Mouse (Mus musculus) erythroblast, embryonic 14.5 days (primary cell): ENCODE measurements around the gene Bcat1. TPM values are rescaled to one million over a fixed set of nuclear protein-coding genes. Genes with fewer than 3 reads are reported as not detected.

Experiments used
- H3K27me3 ChIP-seq: 2 replicates; pipeline ENCODE4 v1.6.1; 2012; ENCODE audit warnings: inconsistent platforms; ENCODE audit not compliant: control insufficient read depth
- H3K36me3 ChIP-seq: 2 replicates; pipeline ENCODE4 v1.6.1; 2012; ENCODE audit warnings: mild to moderate bottlenecking, inconsistent platforms; ENCODE audit not compliant: control insufficient read depth
- H3K4me1 ChIP-seq: 2 replicates; pipeline ENCODE4 v1.6.1; 2012; ENCODE audit warnings: inconsistent platforms; ENCODE audit not compliant: control insufficient read depth
- H3K4me3 ChIP-seq: replicated peaks from 2 replicates; pipeline ENCODE3; 2012; ENCODE audit warnings: moderate library complexity, mild to moderate bottlenecking, inconsistent platforms
- H3K9me3 ChIP-seq: 2 replicates; pipeline ENCODE4 v1.6.1; 2012; ENCODE audit warnings: low read length, inconsistent platforms, mixed read lengths; ENCODE audit not compliant: control insufficient read depth
- GATA1 ChIP-seq: IDR thresholded peaks from 2 replicates; pipeline ENCODE4 v1.6.1; 2012; ENCODE audit warnings: low read length, inconsistent platforms, mixed read lengths
- TAL1 ChIP-seq: IDR thresholded peaks from 3 replicates; pipeline ENCODE4 v1.6.1; 2012; ENCODE audit warnings: low read length, inconsistent platforms, mixed read lengths
- polyA plus RNA-seq: library from polyadenylated mRNA; stranded (reverse); fragments of >175 nt; gene quantifications from 2 replicates; pipeline ENCODE4 v1.2.3, GENCODE M21; 2012

Gene Bcat1
- 0.02 TPM in 1 of 2 replicates, not detected in the other for polyA plus RNA-seq

DNA sequence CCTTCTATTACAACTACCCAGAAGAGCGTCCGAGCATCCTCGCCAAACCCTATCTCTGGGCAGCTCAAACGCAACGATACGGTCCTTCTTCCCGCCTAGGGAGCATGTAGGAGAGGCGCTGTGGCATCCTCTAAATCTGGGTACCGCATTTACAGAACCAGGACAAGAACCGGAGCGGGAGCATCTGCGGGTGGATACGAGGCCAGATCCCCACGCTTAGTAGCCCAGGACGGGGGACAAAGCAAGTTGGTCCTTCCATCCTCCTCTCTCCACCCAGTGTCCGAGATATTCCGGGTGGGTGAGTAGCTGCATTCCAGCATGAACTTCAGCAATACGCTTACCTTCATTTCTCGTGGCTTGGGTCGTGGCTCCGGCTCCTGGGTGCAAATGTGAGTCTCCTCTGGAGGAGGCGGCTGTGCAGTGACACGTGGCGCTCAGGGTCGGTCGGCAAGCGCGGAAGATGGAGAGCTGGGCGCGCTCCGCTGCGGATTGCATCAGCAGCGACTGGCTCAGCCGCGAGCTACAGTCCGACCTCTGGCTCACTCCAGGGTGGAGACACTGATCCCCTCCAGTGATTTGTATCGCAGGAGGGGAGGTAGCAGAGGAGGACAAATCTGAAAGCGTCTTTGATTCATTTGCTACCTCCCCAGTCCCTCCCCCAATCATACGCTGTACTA is at the start of gene Bcat1:
Gene Bcat1, minus strand, starts transcription at position 637 of the 677 bp plus-strand sequence.
- Histone ChIP-seq H3K4me3 (no peak within 1 kb of the TSS), H3K36me3 (no peaks in the 10 kb centered on the region), H3K4me1 (peaks cover 3% of the 10 kb centered on the region; the same call in 1 of the 2 replicates), H3K9me3 (no peaks in the 10 kb centered on the region), H3K27me3 (peaks cover 35% of the 10 kb centered on the region)
- TF ChIP-seq TAL1 (no peak), GATA1 (no peak)

DNA sequence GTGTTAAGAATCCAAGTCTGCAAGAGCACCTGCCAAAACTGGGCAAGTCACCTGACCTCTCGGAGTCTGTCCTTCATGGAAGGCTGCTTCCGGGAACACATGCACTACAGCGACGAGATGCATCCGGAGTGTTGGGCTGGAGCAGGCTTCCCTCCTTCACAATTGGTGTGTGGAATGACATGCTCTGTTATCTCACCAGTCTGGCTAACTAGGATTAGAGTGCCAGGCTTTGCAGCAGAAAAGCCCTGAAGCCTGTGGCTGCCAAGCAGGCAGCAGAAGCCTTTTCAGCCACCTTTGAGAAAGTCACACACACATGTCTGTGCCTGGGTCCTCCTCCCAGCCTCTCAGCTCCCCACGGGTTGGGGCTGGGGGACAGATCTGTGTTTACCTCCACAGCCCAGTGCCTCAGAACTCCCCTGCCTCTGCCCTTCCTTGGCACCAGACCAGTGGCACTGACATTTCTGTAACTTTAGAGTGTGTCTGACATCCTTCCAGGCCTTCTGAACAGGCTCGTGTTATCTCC is 49.7 kb upstream of the Bcat1 start:
- peaks cover 3% of the 10 kb centered on the region; the same call in 1 of the 2 replicates for H3K36me3 ChIP-seq
- H3K4me1 ChIP-seq = peaks cover 50% of the 10 kb centered on the region
- no peak overlapping the region for H3K4me3 ChIP-seq
- H3K27me3 ChIP-seq = no peaks in the 10 kb centered on the region
- peaks cover 7% of the 10 kb centered on the region for H3K9me3 ChIP-seq
- TF ChIP-seq GATA1 (no peak), TAL1 (no peak)

DNA sequence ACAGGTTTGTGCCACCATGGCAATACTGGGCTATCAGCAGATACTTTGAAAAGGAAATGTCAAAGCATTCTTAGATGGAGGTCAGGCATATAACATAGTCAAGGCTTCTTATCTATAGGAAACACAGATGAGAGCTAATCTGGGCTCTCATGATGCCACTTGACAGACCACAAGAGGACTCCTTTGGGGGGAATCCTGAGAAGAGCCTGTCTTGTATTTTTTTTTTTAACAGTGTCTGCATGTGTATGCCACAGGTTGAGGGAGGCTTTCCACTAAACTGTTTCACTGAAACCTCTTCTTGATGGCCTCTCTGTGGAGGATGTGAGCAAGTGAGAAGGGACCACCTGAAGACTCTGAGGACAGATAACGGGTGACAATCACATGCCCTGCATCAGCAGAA is 48.6 kb upstream of the Bcat1 start:
- peak; percentile 12; the same call in 1 of the 2 replicates for TF ChIP-seq GATA1
- no peak; the same call in 2 of the 3 replicates for TF ChIP-seq TAL1
- Histone ChIP-seq H3K27me3 (no peaks in the 10 kb centered on the region), H3K4me3 (no peak overlapping the region), H3K4me1 (peaks cover 52% of the 10 kb centered on the region), H3K36me3 (peaks cover 3% of the 10 kb centered on the region; the same call in 1 of the 2 replicates), H3K9me3 (peaks cover 7% of the 10 kb centered on the region)

DNA sequence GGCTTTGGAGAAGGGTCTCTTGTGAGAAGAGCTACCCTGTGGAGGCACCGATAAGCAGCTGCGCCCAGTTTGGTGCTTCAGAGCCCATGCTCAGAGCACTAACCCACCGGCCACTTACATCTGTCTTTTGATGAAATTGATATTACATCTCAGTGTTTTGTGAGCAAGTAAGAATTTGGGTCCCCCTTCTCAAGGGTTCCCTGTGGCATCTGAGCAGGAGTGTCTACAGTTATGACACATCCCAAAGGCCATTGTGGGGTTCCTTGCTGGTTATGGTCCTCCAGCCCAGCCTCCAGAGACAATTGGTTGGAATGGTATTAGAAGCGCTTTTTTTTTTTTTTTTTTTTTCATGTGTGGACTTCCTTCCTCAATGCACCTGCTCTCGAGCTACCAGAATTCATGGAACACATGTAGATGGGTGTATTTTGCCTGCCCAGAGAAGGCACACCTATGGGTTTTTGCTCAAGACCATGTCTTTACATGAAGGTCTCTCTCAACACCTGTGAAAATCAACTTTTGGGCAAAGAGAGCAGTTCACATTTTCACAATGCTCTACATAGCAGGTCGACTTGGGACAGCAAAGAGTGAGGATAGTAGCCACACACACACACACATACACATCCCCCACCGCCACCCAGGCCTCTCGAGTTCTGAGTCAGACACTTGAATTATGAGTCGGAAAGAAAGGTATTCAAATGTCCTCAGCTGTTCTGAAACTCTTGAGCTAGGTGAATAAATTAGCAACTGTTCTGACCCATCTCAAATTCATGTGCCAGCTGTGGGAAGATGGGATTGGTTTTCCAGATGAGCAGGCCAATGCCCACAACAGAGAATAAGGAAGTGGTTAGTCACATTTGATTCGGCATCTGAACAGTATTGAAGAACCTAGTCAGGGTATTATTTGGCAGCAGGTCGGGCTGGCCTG is 47.4 kb upstream of the Bcat1 start:
- TF ChIP-seq TAL1 (no peak), GATA1 (no peak)
- Histone ChIP-seq H3K36me3 (peaks cover 3% of the 10 kb centered on the region; the same call in 1 of the 2 replicates), H3K4me3 (peak overlapping the region; percentile 66), H3K4me1 (peaks cover 52% of the 10 kb centered on the region), H3K27me3 (no peaks in the 10 kb centered on the region), H3K9me3 (peaks cover 7% of the 10 kb centered on the region)

DNA sequence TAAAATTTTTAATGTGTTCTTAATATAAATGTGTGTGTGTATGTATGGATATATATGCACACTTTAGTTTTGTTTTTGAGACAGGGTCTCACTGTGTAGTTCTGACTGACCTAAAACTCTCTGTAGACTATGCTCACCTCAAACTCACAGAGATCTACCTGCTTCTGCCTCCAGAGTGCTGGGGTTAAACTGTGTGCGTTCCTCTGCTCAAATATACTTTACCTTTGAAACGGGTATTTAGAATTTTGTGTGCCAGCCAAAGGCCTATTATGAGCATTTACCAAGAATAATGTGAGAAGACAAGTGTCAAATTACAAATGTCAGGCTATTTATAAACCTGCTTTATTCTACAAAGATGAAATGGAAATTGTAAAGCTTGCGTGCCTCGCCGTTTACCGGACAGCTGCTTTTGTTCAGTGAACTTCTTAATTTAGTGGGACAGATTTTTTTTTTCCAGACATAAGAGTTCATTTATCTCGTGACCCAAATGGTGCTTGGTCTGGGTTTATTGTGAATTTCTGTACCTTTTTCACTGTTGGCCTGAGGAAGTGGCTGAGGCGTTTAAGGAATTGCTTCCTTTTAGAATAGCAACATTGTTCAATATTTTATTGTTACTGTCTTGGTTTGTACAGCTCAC is 46.6 kb upstream of the Bcat1 start:
- Histone ChIP-seq H3K4me3 (peak overlapping the region; percentile 66), H3K4me1 (peaks cover 52% of the 10 kb centered on the region), H3K27me3 (no peaks in the 10 kb centered on the region), H3K9me3 (peaks cover 4% of the 10 kb centered on the region), H3K36me3 (peaks cover 3% of the 10 kb centered on the region; the same call in 1 of the 2 replicates)
- no peak for TF ChIP-seq TAL1
- no peak for TF ChIP-seq GATA1

DNA sequence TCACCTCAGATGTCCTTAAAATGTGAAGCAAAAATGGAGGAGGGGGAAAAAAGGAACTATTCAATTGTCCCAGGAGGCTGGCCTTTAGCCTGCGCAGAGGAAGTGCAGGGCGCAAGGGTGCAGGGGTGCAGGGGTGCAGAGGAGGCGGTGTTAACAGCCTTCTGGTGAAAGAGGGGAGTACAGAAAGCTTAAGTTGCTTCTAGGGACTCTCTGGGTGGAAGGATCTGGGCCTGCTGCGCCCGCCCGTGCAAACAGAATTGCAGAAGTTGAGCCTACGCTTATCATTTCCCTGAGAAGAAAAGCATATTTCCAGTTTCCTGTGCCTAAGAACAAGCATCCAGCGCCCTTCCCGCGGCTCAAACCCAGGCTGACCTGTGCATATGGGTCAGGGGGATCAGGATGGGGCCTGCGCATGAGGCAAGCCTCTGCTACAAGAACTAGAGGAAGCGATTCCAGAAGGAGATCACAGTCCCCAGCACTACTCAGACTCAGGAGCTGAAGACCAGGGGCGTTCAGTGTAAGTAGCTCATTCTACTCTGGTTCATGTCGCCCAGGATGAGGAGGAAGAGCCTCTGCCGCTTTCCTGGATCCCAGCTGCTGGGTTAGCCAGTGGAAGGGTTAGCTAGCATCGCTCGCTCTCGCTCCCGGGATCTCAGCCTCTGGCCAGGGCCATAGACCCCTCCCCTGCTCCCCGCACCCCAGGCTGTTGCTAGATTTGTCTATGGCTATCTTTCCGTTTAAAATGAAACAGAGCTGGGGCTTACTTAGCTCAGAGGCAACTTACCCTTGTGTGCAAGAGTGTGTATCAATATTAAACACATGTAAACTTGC is 45.8 kb upstream of the Bcat1 start:
- H3K4me3 ChIP-seq = peak overlapping the region; percentile 66
- peaks cover 52% of the 10 kb centered on the region for H3K4me1 ChIP-seq
- H3K9me3 ChIP-seq = no peaks in the 10 kb centered on the region
- H3K36me3 ChIP-seq = no peaks in the 10 kb centered on the region
- H3K27me3 ChIP-seq = no peaks in the 10 kb centered on the region
- TF ChIP-seq GATA1 (no peak), TAL1 (no peak)

DNA sequence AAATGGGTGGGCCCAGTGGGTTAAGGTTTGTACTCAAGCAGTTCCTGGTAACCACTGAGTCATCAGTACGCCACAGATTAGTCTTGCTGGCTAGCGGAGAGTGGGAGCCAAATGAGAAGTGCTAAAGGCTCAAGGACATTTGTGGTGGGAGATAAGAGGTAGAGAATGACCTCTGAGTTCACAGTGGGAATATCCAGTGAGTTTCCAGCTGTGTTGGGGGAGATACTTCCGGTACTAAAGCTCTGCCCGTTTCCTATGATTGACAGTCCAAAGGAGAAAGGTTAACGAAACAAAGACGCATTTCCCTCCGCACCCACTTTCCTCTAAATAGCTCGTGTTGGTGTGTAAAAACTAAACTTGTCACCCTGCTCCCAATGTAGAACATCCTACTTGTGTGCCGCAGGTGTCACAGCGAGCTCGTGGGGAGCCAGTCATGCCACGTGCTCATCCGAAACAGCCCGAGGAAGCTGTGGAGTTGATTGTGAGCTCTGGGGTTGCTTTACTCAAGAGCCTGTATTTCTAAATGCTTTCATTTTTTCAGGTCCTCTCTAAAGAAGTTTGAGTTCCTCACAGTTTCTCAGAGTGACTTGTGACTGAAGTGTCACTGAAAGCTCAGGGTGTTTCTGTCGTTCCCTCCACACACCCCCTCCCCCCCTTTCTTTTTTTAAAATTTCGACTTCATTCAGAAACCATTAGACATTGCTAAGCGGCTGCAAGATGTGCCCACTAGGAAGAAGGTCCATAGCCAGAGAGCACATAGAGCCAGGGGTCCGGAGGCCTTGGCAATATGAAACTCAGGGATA is 45.0 kb upstream of the Bcat1 start:
- Histone ChIP-seq H3K36me3 (no peaks in the 10 kb centered on the region), H3K4me1 (peaks cover 50% of the 10 kb centered on the region), H3K27me3 (no peaks in the 10 kb centered on the region), H3K9me3 (no peaks in the 10 kb centered on the region), H3K4me3 (peak overlapping the region; percentile 66)
- no peak for TF ChIP-seq GATA1
- no peak for TF ChIP-seq TAL1

DNA sequence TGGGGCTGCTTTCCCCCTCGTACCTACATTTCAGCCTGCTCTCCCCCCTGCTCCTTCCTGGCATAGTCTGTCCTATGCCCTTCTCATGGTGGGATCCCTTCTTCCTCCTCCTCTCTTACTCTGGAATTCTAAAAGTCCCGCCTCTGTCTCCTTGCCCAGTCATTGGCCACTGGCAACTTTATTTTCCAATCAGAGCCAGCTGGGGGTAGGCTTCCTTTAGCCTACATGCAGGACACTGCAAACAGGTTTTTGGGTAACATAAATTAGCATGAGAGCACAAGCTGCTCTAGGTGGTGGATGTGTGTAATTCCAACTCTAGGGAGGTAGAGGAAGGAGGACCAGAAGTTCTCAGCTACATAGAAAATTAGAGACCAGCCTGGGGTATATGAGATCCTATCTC is 44.1 kb upstream of the Bcat1 start:
- H3K27me3 ChIP-seq = no peaks in the 10 kb centered on the region
- TF ChIP-seq TAL1 (no peak), GATA1 (no peak)
- no peak overlapping the region for H3K4me3 ChIP-seq
- no peaks in the 10 kb centered on the region for H3K36me3 ChIP-seq
- peaks cover 41% of the 10 kb centered on the region for H3K4me1 ChIP-seq
- H3K9me3 ChIP-seq = no peaks in the 10 kb centered on the region
